Mouse (Mus musculus) hindbrain, embryonic 10.5 days (tissue): ENCODE measurements around the gene S1pr3. TPM values are rescaled to one million over a fixed set of nuclear protein-coding genes. Genes with fewer than 3 reads are reported as not detected.

Experiments used
- polyA plus RNA-seq: library from polyadenylated mRNA; unstranded; fragments of >200 nt; fragmentation: Nextera tagmentation; extraction: Ambion mirVana; gene quantifications from 2 replicates; pipeline ENCODE4 v1.2.1, GENCODE M21; 2016

S1pr3 gene
- polyA plus RNA-seq, 1 experiment from 2014 or later = 48.0 TPM

Other genes starting within 250 kb of the S1pr3 start
- gene Nxnl2, start 237.6 kb upstream of the S1pr3 start, polyA plus RNA-seq = 0.30 and 0.73 TPM in 2 replicates
- 1.9 and 3.2 TPM in 2 replicates for gene Shc3, start 160.8 kb downstream of the S1pr3 start, polyA plus RNA-seq
- gene Cks2, start 236.6 kb downstream of the S1pr3 start, polyA plus RNA-seq = 329 and 366 TPM in 2 replicates
- gene Secisbp2, start 243.1 kb downstream of the S1pr3 start, polyA plus RNA-seq = 27.4 and 31.6 TPM in 2 replicates